Mouse (Mus musculus) forebrain, postnatal 0 days (tissue): ENCODE results near the gene Oaz1. TPM values are rescaled to one million over a fixed set of nuclear protein-coding genes. Genes with fewer than 3 reads are reported as not detected.
A peak's percentile ranks its signal among the peaks of the same experiment; 100 is the strongest.

Experiments
- ATAC-seq: fragments of 200-750 bp; cut with Nextera tagmentation; 2 replicates; pipeline ENCODE4 v1.8.0; 2017; ENCODE audit warnings: mild to moderate bottlenecking, moderate library complexity
- DNase-seq: peaks from one replicate; pipeline ENCODE4 v3.0.0-alpha.2; 2015
- H3K27ac ChIP-seq: fragments of 300-500 bp; sonication (generic); 2 replicates; pipeline ENCODE4 v1.5.1; 2014; ENCODE audit warnings: low read depth, mild to moderate bottlenecking, antibody characterized with exemption, low read length, moderate library complexity, mixed read lengths
- H3K27me3 ChIP-seq: fragments of 300-500 bp; sonication (generic); 2 replicates; pipeline ENCODE4 v1.6.1; 2014; ENCODE audit warnings: mild to moderate bottlenecking, low read length, mixed read lengths; ENCODE audit not compliant: insufficient read depth
- H3K36me3 ChIP-seq: fragments of 300-500 bp; sonication (generic); 2 replicates; pipeline ENCODE4 v1.6.1; 2014; ENCODE audit warnings: mild to moderate bottlenecking, moderate library complexity; ENCODE audit not compliant: insufficient read depth
- H3K4me1 ChIP-seq: fragments of 300-500 bp; sonication (generic); 2 replicates; pipeline ENCODE4 v1.6.1; 2014; ENCODE audit warnings: antibody characterized with exemption; ENCODE audit not compliant: insufficient read depth
- H3K4me2 ChIP-seq: fragments of 300-500 bp; sonication (generic); 2 replicates; pipeline ENCODE4 v1.6.1; 2014; ENCODE audit warnings: low read depth, mild to moderate bottlenecking, moderate library complexity
- H3K4me3 ChIP-seq: fragments of 300-500 bp; sonication (generic); 2 replicates; pipeline ENCODE4 v1.5.1; 2014; ENCODE audit warnings: low read depth, low read length, mixed read lengths
- H3K9ac ChIP-seq: fragments of 300-500 bp; sonication (generic); 2 replicates; pipeline ENCODE4 v1.6.1; 2014; ENCODE audit warnings: mild to moderate bottlenecking
- H3K9me3 ChIP-seq: fragments of 300-500 bp; sonication (generic); 2 replicates; pipeline ENCODE4 v1.6.1; 2016; ENCODE audit warnings: low read length
- CTCF ChIP-seq: sonication (generic); IDR thresholded peaks from 2 replicates; pipeline ENCODE4 v1.5.1; 2016; ENCODE audit warnings: antibody characterized with exemption, control low read depth, low read depth
- WGBS: fragments of 180-500 bp; shearing (Covaris S2); extraction: QIAGEN DNeasy Blood & Tissue Kit; methylation state at CpG from one replicate; pipeline ENCODE4 v1.1.7; 2014; 5-methylcytosine and 5-hydroxymethylcytosine counted together
- polyA plus RNA-seq: library from polyadenylated mRNA; unstranded; fragments of >200 nt; fragmentation: Nextera tagmentation; extraction: Ambion mirVana; gene quantifications from 2 replicates; pipeline ENCODE4 v1.2.1, GENCODE M21; 2015
- total RNA-seq: library from RNA; depleted of rRNA; stranded (reverse); fragments of >200 nt; gene quantifications from 2 replicates; pipeline ENCODE4 v1.2.3, GENCODE M21; 2014

The Oaz1 gene
- total and polyA plus RNA-seq, 2 experiments from 2014 or later, result 1,040 to 1,146 TPM

DNA sequence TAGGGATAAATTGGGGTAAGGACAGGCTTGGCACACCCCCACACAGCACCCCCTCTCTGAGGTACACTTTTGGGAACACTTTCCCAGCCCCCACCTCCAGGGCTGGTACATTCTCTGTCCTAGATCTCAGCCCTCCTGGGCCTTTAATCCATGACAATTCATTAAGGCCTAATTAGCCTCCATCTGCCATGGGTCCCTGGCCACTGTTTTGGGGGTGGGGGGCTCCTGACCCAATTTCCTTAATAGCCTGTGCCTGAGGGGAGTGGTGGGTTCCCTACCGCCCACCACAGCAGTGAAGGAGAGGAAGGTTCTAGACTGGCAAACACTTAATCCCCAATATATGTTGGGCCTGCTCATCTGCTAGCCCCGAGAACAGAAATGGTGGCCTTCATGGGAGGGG, 15.2 kb downstream of the Oaz1 start:
- WGBS, result 68% methylated on average over 2 of the region's 2 CpGs
- H3K4me3 ChIP-seq, result no peak overlapping the region
- no peak overlapping the region for H3K27ac ChIP-seq
- DNase-seq, result no peak
- H3K4me1 ChIP-seq, result 0 out of 2 replicates have a peak, but pooled peaks cover 3% of the 10 kb centered on the region
- no peaks in the 10 kb centered on the region for H3K9me3 ChIP-seq
- no peak for ATAC-seq
- no peak overlapping the region for H3K4me2 ChIP-seq
- no peak overlapping the region for H3K9ac ChIP-seq
- H3K36me3 ChIP-seq, result no peaks in the 10 kb centered on the region
- TF ChIP-seq CTCF, result no peak
- no peaks in the 10 kb centered on the region for H3K27me3 ChIP-seq

GRCm38 (mm10) chr10:80842334-80842733, 15.9 kb downstream of the Oaz1 start:
- no peak for DNase-seq
- Histone ChIP-seq H3K27me3 (no peaks in the 10 kb centered on the region), H3K36me3 (no peaks in the 10 kb centered on the region), H3K9ac (no peak overlapping the region), H3K27ac (no peak overlapping the region), H3K4me2 (no peak overlapping the region), H3K9me3 (no peaks in the 10 kb centered on the region), H3K4me3 (no peak overlapping the region), H3K4me1 (0 out of 2 replicates have a peak, but pooled peaks cover 3% of the 10 kb centered on the region)
- 84% methylated on average over 15 of the region's 15 CpGs for WGBS
- no peak for TF ChIP-seq CTCF
- ATAC-seq, result no peak

DNA sequence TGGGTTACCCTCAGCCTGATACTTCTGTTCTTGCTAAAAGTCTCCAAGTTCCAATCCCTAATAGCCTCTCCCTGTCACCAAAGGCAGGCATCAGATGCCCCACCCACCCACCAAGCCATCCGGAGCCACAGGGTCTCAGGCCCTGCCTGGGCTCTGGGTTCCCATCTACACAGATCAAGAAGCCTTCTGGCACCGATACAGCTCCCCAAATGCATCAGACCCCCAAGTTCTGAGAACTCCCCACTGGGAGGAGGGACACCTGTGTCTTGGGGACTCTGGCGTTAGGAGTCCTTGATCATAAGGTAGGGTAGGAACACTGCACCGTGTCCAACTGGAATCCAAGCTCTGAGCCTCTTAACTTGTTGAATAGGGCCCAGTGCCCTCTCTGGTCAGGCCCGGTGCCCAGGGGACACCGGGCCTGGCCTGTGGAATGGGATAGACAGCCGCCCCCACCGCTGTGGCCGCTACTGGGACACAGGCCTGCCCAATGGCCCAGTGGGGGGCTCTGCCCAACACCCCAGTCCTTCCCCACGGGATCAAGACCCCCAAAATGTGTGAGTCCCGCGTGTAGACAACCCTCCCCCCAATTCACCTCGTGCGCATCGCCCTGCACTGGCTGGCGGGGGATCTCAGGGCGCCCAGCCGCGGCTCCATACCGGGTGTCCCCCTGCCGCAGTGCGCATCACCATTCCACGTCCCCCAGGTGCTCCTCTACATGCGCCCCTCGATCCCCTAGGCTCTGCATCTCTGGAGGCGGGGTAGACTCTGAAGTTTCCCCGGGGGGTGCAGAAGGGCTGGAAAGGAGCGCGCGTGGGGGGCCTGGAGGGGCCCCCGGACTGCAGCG, 16.9 kb downstream of the Oaz1 start:
- H3K36me3 ChIP-seq, result no peaks in the 10 kb centered on the region
- H3K4me2 ChIP-seq, result peak overlapping the region; percentile 74
- TF ChIP-seq CTCF, result no peak
- H3K4me3 ChIP-seq, result peak overlapping the region; percentile 67
- DNase-seq, result no peak
- no peak overlapping the region for H3K27ac ChIP-seq
- peak; percentile 53 for ATAC-seq
- 0 out of 2 replicates have a peak, but pooled peaks cover 3% of the 10 kb centered on the region for H3K4me1 ChIP-seq
- no peaks in the 10 kb centered on the region for H3K9me3 ChIP-seq
- no peaks in the 10 kb centered on the region for H3K27me3 ChIP-seq
- 8% methylated on average over 28 of the region's 32 CpGs for WGBS
- peak overlapping the region; percentile 64 for H3K9ac ChIP-seq

GRCm38 (mm10) chr10:80843931-80844547, 17.6 kb downstream of the Oaz1 start, which contains the start of gene Lingo3:
Lingo3 (minus strand) TSS chr10:80844039.
- H3K4me3 ChIP-seq, result peak within 1 kb of the TSS; percentile 67
- ATAC-seq (peak; percentile 86), DNase-seq (peak; percentile 87)
- H3K4me2 ChIP-seq, result peak within 1 kb of the TSS; percentile 74
- H3K4me1 ChIP-seq, result 0 out of 2 replicates have a peak, but pooled peaks cover 3% of the 10 kb centered on the region
- no peaks in the 10 kb centered on the region for H3K9me3 ChIP-seq
- H3K9ac ChIP-seq, result peak within 1 kb of the TSS; percentile 64
- no peaks in the 10 kb centered on the region for H3K27me3 ChIP-seq
- H3K36me3 ChIP-seq, result 0 out of 2 replicates have a peak, but pooled peaks cover under 1% of the 10 kb centered on the region
- TF ChIP-seq CTCF, result no peak
- 6% methylated on average over 40 of the region's 51 CpGs for WGBS
- no peak within 1 kb of the TSS for H3K27ac ChIP-seq

- ATAC-seq (no peak), DNase-seq (no peak)
- Histone ChIP-seq H3K4me1 (0 out of 2 replicates have a peak, but pooled peaks cover 3% of the 10 kb centered on the region), H3K4me2 (no peak overlapping the region), H3K27me3 (no peaks in the 10 kb centered on the region), H3K36me3 (peaks cover 9% of the 10 kb centered on the region; the same call in 1 of the 2 replicates), H3K4me3 (no peak overlapping the region), H3K27ac (no peak overlapping the region), H3K9me3 (no peaks in the 10 kb centered on the region), H3K9ac (no peak overlapping the region)
- no peak for TF ChIP-seq CTCF
- 56% methylated on average over 8 of the region's 8 CpGs for WGBS
These were observed 18.7 kb downstream of the Oaz1 start for GRCm38 (mm10) chr10:80845055-80845693.

DNA sequence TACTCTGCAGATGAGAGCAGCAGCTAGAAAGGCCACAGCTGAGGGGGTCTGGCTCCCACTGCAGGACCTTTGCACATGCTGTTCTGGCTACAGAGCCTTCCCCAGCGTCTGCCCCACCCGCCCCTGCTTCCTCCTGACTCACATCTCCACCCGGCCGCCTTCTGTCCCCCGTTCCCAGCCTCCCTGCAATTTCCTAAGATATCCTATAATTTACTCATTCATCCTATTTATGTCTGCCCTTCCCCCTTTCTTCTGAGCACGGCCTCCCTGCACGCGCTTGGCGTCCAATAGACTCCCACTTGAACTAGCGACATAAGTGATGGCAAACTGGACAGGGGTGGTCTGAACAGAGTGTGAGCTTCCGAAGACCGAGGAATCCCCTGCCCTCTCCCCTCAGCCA, 19.3 kb downstream of the Oaz1 start:
- H3K27ac ChIP-seq, result no peak overlapping the region
- WGBS, result 73% methylated on average over 12 of the region's 12 CpGs
- TF ChIP-seq CTCF, result no peak
- H3K4me2 ChIP-seq, result no peak overlapping the region
- no peaks in the 10 kb centered on the region for H3K27me3 ChIP-seq
- H3K4me1 ChIP-seq, result 0 out of 2 replicates have a peak, but pooled peaks cover 3% of the 10 kb centered on the region
- DNase-seq (no peak), ATAC-seq (no peak)
- peaks cover 12% of the 10 kb centered on the region; the same call in 1 of the 2 replicates for H3K36me3 ChIP-seq
- H3K9me3 ChIP-seq, result no peaks in the 10 kb centered on the region
- H3K4me3 ChIP-seq, result no peak overlapping the region
- H3K9ac ChIP-seq, result no peak overlapping the region
